Mouse (Mus musculus): ENCODE data around the gene Gm14124. TPM values are rescaled to one million over a fixed set of nuclear protein-coding genes. Genes with fewer than 3 reads are reported as not detected.
A peak's percentile ranks its signal among the peaks of the same experiment; 100 is the strongest.
"Not testable (repeated sequence)": the region's sequence is repeated elsewhere in the genome, so short reads cannot be mapped to it uniquely, and the experiment has no call there.

Gm14124 gene
- under 1 TPM; 0.15 to 0.22 TPM for total RNA-seq (2021)
- long read RNA-seq = 0 reads

- not testable (repeated sequence) for DNase-seq (ENCODE audit: low spot score in 2 of 2)
These were observed at the start of gene Gm14124 for GRCm38 (mm10) chr2:150257291-150257690. Gm14124 (plus strand) TSS chr2:150257517.

- DNase-seq (ENCODE audit: low spot score in 2 of 2) = peak; percentile 82 to 92
These were observed 39.5 kb upstream of the Gm14124 start, which contains the start of gene Zfp937 for GRCm38 (mm10) chr2:150217600-150218362. Zfp937 (plus strand) TSS chr2:150218073.

GRCm38 (mm10) chr2:150218363-150218725, 39.0 kb upstream of the Gm14124 start:
- DNase-seq (ENCODE audit: low spot score in 2 of 2) = not testable (repeated sequence)

GRCm38 (mm10) chr2:150223263-150223662, 34.1 kb upstream of the Gm14124 start:
- not testable (repeated sequence) for DNase-seq (ENCODE audit: low spot score in 2 of 2)

- no peak for DNase-seq (ENCODE audit: low spot score in 2 of 2)
These were observed 14.1 kb upstream of the Gm14124 start for GRCm38 (mm10) chr2:150243211-150243610.

- not testable (repeated sequence) for DNase-seq (ENCODE audit: low spot score in 2 of 2)
These were observed 1.8 kb upstream of the Gm14124 start, which contains the start of gene Gm21994 for GRCm38 (mm10) chr2:150255491-150255890. Gm21994 (minus strand) TSS chr2:150255591.

- not testable (repeated sequence) for DNase-seq (ENCODE audit: low spot score in 2 of 2)
These were observed 456 bp upstream of the Gm14124 start for GRCm38 (mm10) chr2:150256861-150257260.

GRCm38 (mm10) chr2:150293669-150294068, 36.4 kb downstream of the Gm14124 start:
- no peak for DNase-seq (ENCODE audit: low spot score in 2 of 2)

GRCm38 (mm10) chr2:150299096-150299495, 41.8 kb downstream of the Gm14124 start:
- DNase-seq (ENCODE audit: low spot score in 2 of 2) = no peak

GRCm38 (mm10) chr2:150307183-150307773, 50.0 kb downstream of the Gm14124 start:
- no peak for DNase-seq (ENCODE audit: low spot score in 2 of 2)

- peak; percentile 85 to 93 for DNase-seq (ENCODE audit: low spot score in 2 of 2)
These were observed 53.9 kb downstream of the Gm14124 start for GRCm38 (mm10) chr2:150310952-150311884.

- no peak for DNase-seq (ENCODE audit: low spot score in 2 of 2)
These were observed 58.8 kb downstream of the Gm14124 start for GRCm38 (mm10) chr2:150316140-150316539.

GRCm38 (mm10) chr2:150318973-150319372, 61.7 kb downstream of the Gm14124 start:
- no peak for DNase-seq (ENCODE audit: low spot score in 2 of 2)

Other genes with a start within 250 kb of the Gm14124 start
- 10 to 100 TPM; 11.7 to 12.9 TPM for gene Zfp120, start 120.8 kb upstream of the Gm14124 start, total RNA-seq (2021)
- gene Gm10770, start 77.8 kb upstream of the Gm14124 start, total RNA-seq (2021) = not detected
- gene Gm14139, start 75.8 kb upstream of the Gm14124 start, total RNA-seq (2021) = not detected
- 10 to 100 TPM; 10.4 to 11.9 TPM for gene Zfp937, start 39.4 kb upstream of the Gm14124 start, total RNA-seq (2021)
- gene Gm21994, start 1.9 kb upstream of the Gm14124 start, total RNA-seq (2021) = 1 to 10 TPM; 7.6 to 7.9 TPM
- gene Gm10130, start 66.2 kb downstream of the Gm14124 start, total RNA-seq (2021) = not detected
- 1 to 10 TPM; 7.5 to 9.6 TPM for gene 3300002I08Rik, start 105.2 kb downstream of the Gm14124 start, total RNA-seq (2021)
- gene Zfp442, start 194.0 kb downstream of the Gm14124 start, total RNA-seq (2021) = 1 to 10 TPM; 7.9 to 9.4 TPM
- under 1 TPM; 0.25 to 0.67 TPM for gene Zfp345, start 227.6 kb downstream of the Gm14124 start, total RNA-seq (2021)

Data from layer of hippocampus, adult 18-20 months (tissue).